16 mouse cellular contexts compared by ENCODE assay signal in genomic region chr9:13598596-13599333, GRCm38 (mm10).
"Had no signal": no experiment of that assay in that cellular context is flagged by ENCODE, and none has a peak within 500 bp of the region (broad histone marks: within the 10 kb centered on the region; RNA-seq: fewer than 3 reads in every experiment).

No protein-coding gene starts in this region.

- H3K27ac ChIP-seq: limb, embryonic 12.5 days; midbrain, embryonic 12.5 days had no signal

- H3K9ac ChIP-seq: limb, embryonic 12.5 days; lung, embryonic 14.5 days; midbrain, embryonic 12.5 days; neural tube, embryonic 13.5 days had no signal

- DNase-seq: kidney, adult 11 months; kidney, postnatal 14 days; layer of hippocampus, adult 9-11 months; layer of hippocampus, postnatal 36 days; lung, embryonic 14.5 days; lung, postnatal 10 days; lung, postnatal 4 days; retina, postnatal 1 day; right cerebral cortex, postnatal 4 days; spleen, adult 18-20 months; thymus, adult 18-20 months; thymus, postnatal 14 days had no signal

- H3K4me3 ChIP-seq: limb, embryonic 12.5 days; midbrain, embryonic 12.5 days; neural tube, embryonic 13.5 days had no signal

- H3K9me3 ChIP-seq: limb, embryonic 12.5 days; midbrain, embryonic 12.5 days; neural tube, embryonic 13.5 days had no signal

- H3K4me1 ChIP-seq: midbrain, embryonic 12.5 days had no signal

- H3K27me3 ChIP-seq: limb, embryonic 12.5 days; midbrain, embryonic 12.5 days; neural tube, embryonic 13.5 days had no signal

- H3K4me2 ChIP-seq: limb, embryonic 12.5 days; lung, embryonic 14.5 days; midbrain, embryonic 12.5 days; neural tube, embryonic 13.5 days had no signal

- ATAC-seq: midbrain, embryonic 16.5 days had no signal

- H3K36me3 ChIP-seq: limb, embryonic 12.5 days; midbrain, embryonic 12.5 days; neural tube, embryonic 13.5 days had no signal
